Mouse (Mus musculus): ENCODE results near the gene Trpv1. TPM values are rescaled to one million over a fixed set of nuclear protein-coding genes. Genes with fewer than 3 reads are reported as not detected.

Gene Trpv1
- polyA plus RNA-seq, 1 experiment from 2014 or later: 0.21 TPM

DNA sequence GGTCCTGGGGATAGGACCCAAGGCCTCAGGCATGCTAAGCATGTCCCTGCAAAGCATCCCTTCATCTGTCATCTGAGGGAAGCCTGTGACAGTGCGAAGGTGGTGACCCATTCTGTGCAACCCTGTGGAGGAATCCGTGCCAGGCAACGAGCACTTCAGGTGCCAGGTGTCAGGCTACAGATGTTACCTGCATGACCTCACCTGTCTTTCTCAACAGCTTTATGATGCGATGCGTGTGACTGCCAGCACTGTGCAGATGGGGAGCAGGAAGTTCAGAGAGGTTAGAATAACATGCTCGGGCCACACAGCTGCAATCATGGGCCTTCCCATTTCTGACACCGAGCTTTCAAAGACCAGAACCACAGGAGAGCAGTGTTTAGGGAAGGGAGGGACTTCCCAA lies 28.9 kb upstream of the Trpv1 start:
- no peaks in the 10 kb centered on the region for H3K36me3 ChIP-seq (replicated peaks)
- H3K4me3 ChIP-seq: no peak overlapping the region
- 86% methylated on average over 7 of the region's 7 CpGs for WGBS
- H3K27me3 ChIP-seq (replicated peaks): no peaks in the 10 kb centered on the region
- H3K9ac ChIP-seq: no peak overlapping the region
- H3K9me3 ChIP-seq: no peaks in the 10 kb centered on the region
- H3K27ac ChIP-seq: no peak overlapping the region
- no peak for ATAC-seq (replicated peaks)
- no peaks in the 10 kb centered on the region for H3K4me1 ChIP-seq
- H3K4me2 ChIP-seq: no peak overlapping the region

DNA sequence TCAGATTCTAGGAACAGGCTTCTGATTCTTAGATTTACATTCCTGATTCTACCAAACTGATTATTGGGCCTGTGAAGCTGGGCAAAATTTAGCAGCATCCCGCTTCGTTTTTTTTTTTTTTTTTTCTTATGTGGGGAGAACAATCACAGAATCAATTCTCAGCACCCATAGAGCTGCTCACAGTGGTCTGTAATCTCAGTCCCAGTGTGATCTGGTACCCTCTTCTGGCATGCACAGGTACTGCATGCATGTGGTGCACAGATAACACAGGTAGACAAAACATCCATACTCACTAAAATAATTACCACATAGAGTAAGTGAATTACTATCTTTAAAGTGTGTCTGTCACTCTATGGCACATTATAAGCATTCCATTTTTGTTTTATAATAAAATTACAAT lies 26.5 kb upstream of the Trpv1 start:
- Histone ChIP-seq H3K27me3 (replicated peaks) (no peaks in the 10 kb centered on the region), H3K9ac (no peak overlapping the region), H3K36me3 (replicated peaks) (no peaks in the 10 kb centered on the region), H3K4me2 (no peak overlapping the region), H3K27ac (no peak overlapping the region), H3K4me1 (no peaks in the 10 kb centered on the region), H3K4me3 (no peak overlapping the region), H3K9me3 (no peaks in the 10 kb centered on the region)
- ATAC-seq (replicated peaks): no peak
- WGBS: 85% methylated on average over 2 of the region's 2 CpGs

DNA sequence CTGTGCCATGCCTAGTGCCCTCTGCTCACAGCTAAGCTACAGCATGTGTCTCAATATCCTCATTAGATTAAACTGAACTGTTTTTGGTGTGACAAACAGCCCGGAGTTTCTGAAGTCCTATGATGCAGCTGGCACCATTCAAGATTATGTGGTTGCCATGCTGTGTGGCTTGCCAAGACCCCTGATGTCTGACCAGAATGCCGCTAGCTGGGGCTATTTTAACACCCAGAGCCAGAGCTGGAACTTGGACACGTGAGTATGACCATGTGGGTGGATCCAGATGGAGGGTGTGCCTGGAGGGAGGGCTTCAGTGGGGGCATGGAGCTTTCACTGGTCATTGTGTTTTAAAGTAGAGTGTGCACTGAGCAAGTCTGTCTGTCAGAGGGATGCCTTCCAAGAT lies 20.1 kb upstream of the Trpv1 start:
- Histone ChIP-seq H3K9ac (no peak overlapping the region), H3K4me1 (no peaks in the 10 kb centered on the region), H3K27me3 (replicated peaks) (no peaks in the 10 kb centered on the region), H3K4me3 (no peak overlapping the region), H3K36me3 (replicated peaks) (no peaks in the 10 kb centered on the region), H3K27ac (no peak overlapping the region), H3K4me2 (no peak overlapping the region), H3K9me3 (no peaks in the 10 kb centered on the region)
- ATAC-seq (replicated peaks): no peak
- WGBS: 85% methylated on average over 3 of the region's 3 CpGs

DNA sequence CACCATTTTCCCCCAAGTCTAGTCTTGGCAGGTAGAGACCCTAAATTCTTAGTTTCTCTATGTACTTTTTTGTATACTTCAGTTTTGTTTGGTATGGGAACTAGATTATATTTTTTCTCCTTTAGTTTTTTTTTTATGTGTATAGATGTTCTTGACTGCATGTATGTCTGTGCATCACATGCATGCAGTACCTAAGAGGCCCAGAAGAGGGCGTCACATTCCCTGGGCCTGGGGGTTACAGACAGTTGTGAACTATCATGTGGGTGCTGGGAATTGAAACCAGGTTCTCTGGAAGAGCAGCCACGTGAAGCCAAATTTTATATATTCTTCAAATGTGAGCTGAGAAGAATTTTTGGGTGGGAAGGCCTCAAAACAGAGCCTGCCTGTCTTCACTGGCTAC lies 14.4 kb upstream of the Trpv1 start:
- Histone ChIP-seq H3K9ac (no peak overlapping the region), H3K9me3 (no peaks in the 10 kb centered on the region), H3K4me2 (no peak overlapping the region), H3K36me3 (replicated peaks) (no peaks in the 10 kb centered on the region), H3K27me3 (replicated peaks) (no peaks in the 10 kb centered on the region), H3K27ac (no peak overlapping the region), H3K4me3 (no peak overlapping the region), H3K4me1 (no peaks in the 10 kb centered on the region)
- WGBS: 60% methylated on average over 2 of the region's 2 CpGs
- ATAC-seq (replicated peaks): no peak

DNA sequence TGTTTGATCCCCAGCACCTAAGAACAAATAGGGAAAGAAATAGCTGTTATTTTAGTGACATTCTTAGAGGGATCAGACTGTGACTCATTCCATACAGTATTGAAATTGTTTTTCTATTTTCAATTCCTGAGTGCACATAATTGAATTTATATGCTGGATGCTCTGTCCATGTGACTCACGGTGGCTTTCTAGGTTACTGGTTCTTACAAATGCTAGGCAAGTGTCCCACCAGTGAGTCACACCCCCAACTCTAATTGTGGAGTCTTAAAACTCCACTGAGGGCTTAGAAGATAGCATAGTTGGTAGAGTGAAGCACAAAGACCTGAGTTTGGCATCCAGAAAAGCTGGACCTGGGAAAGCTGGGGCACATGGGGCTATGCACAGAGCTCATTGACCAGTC lies 13.4 kb upstream of the Trpv1 start:
- ATAC-seq (replicated peaks): no peak
- WGBS: 84% methylated on average over 1 of the region's 1 CpGs
- no peak overlapping the region for H3K4me3 ChIP-seq
- no peaks in the 10 kb centered on the region for H3K9me3 ChIP-seq
- H3K36me3 ChIP-seq (replicated peaks): no peaks in the 10 kb centered on the region
- H3K27me3 ChIP-seq (replicated peaks): no peaks in the 10 kb centered on the region
- no peak overlapping the region for H3K27ac ChIP-seq
- H3K4me2 ChIP-seq: no peak overlapping the region
- H3K4me1 ChIP-seq: no peaks in the 10 kb centered on the region
- no peak overlapping the region for H3K9ac ChIP-seq

DNA sequence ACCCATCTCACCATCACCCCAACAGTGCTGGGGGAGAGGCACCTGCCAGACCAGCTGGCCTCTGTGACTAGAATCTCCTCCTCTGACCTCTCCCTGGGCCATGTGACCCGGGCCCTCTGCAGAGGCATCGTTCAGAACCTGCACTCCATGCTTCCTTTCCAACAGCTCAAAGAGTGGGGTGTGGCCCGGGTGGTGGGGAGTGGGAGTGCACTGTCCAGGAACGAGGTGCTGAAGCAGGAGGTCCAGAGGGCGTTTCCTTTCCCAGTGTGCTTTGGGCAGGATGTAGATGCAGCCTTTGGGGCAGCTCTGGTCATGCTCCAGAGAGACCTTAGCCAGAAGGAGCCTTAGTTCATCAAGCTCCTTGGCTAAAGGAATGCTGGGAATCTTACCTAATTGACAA lies 11.2 kb upstream of the Trpv1 start:
- no peaks in the 10 kb centered on the region for H3K4me1 ChIP-seq
- H3K36me3 ChIP-seq (replicated peaks): no peaks in the 10 kb centered on the region
- ATAC-seq (replicated peaks): no peak
- 54% methylated on average over 5 of the region's 5 CpGs for WGBS
- H3K4me2 ChIP-seq: no peak overlapping the region
- no peak overlapping the region for H3K4me3 ChIP-seq
- H3K9ac ChIP-seq: no peak overlapping the region
- H3K27me3 ChIP-seq (replicated peaks): no peaks in the 10 kb centered on the region
- H3K27ac ChIP-seq: no peak overlapping the region
- H3K9me3 ChIP-seq: no peaks in the 10 kb centered on the region

DNA sequence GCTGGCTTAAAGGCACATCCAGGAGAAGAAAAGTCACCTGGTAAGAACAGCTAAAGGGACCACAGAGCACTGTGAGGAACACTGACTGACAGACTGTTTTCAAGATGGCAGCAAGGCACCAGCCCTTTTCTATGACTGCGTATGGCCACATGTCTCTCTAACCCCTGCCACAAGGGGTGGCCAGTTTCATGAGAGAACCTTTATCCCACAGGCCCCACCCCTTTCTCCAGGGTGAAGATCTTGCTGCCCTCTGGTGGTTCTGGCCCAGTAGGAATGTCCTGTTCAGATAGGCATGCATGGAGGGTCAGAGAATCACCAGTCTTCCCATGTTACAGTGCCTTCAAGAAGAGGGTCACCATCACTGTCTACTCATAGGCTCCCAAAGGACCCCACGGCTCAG lies 10.1 kb upstream of the Trpv1 start:
- Histone ChIP-seq H3K9me3 (no peaks in the 10 kb centered on the region), H3K4me3 (no peak overlapping the region), H3K36me3 (replicated peaks) (no peaks in the 10 kb centered on the region), H3K4me2 (no peak overlapping the region), H3K9ac (no peak overlapping the region), H3K27ac (no peak overlapping the region), H3K4me1 (no peaks in the 10 kb centered on the region), H3K27me3 (replicated peaks) (no peaks in the 10 kb centered on the region)
- WGBS: 74% methylated on average over 2 of the region's 2 CpGs
- no peak for ATAC-seq (replicated peaks)

DNA sequence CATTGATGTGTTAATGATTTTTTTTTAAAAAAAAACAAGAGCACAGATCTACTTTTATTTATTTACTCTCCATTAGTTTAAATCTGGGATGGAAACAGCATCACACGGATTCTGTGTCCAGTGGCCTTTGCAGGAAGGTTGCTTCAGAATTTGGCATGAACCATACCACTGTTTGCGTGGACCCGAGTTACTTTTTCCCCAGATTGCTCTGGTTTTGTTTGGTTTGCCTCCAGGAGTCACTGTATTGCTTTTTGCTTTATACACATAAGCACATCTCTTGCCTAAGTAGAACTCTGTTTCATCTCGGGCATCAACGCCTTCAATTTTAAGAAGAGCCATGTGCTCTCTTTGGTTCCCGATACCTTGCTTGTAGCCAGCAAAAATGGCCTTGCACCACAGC lies 8.2 kb upstream of the Trpv1 start:
- Histone ChIP-seq H3K9ac (no peak overlapping the region), H3K36me3 (replicated peaks) (no peaks in the 10 kb centered on the region), H3K4me3 (no peak overlapping the region), H3K27me3 (replicated peaks) (no peaks in the 10 kb centered on the region), H3K4me2 (no peak overlapping the region), H3K27ac (no peak overlapping the region), H3K4me1 (no peaks in the 10 kb centered on the region), H3K9me3 (no peaks in the 10 kb centered on the region)
- WGBS: 91% methylated on average over 6 of the region's 6 CpGs
- ATAC-seq (replicated peaks): no peak

DNA sequence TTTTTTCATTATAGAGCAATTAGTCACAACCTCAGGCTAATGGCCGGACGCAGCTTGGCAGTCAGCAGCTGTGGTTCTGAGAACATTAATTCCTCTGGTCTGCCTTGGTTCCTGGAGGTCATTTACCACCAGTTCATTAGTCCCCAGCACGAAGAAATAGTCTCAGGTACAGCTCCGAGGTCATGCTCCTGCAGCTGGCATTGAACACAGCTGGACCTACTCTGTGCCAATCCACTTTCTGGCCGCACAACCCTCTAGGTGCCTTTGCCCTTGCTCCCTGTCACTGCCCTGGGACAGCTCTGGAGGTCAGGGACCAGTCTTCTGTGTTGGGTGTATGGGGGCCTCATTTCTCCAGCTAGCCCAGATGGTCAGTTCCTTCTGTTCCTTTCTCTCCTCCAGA lies 5.2 kb upstream of the Trpv1 start:
- 78% methylated on average over 5 of the region's 5 CpGs for WGBS
- no peak for ATAC-seq (replicated peaks)

DNA sequence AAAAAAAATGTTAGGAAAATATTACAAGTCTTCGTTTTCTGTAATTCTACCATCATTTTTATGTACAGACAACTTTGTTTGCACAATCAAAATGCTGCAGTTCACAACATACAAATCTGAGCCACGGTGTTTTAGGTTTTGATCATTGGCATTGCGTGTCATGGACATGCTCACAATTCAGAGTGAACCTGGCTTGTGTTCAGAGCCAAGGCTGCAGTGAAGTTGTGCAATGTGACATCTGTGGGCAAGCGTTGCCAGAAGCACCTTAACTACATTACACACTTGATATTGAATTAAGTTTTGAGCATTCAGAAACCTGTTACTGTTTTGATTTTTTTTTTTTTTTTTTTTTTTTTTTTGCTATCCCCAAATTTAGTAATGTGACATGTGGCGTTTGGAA lies 4.0 kb upstream of the Trpv1 start:
- 89% methylated on average over 5 of the region's 5 CpGs for WGBS
- H3K27me3 ChIP-seq (replicated peaks): no peaks in the 10 kb centered on the region
- no peak overlapping the region for H3K9ac ChIP-seq
- no peaks in the 10 kb centered on the region for H3K9me3 ChIP-seq
- H3K4me3 ChIP-seq: no peak overlapping the region
- H3K36me3 ChIP-seq (replicated peaks): no peaks in the 10 kb centered on the region
- no peaks in the 10 kb centered on the region for H3K4me1 ChIP-seq
- H3K27ac ChIP-seq: no peak overlapping the region
- no peak overlapping the region for H3K4me2 ChIP-seq
- no peak for ATAC-seq (replicated peaks)

More for the DNA sequence above, 5.2 kb upstream of the Trpv1 start:
- Histone ChIP-seq H3K4me3 (no peak overlapping the region), H3K4me2 (no peak overlapping the region), H3K27ac (no peak overlapping the region), H3K9me3 (no peaks in the 10 kb centered on the region), H3K27me3 (replicated peaks) (no peaks in the 10 kb centered on the region), H3K4me1 (no peaks in the 10 kb centered on the region), H3K36me3 (replicated peaks) (no peaks in the 10 kb centered on the region), H3K9ac (no peak overlapping the region)

DNA sequence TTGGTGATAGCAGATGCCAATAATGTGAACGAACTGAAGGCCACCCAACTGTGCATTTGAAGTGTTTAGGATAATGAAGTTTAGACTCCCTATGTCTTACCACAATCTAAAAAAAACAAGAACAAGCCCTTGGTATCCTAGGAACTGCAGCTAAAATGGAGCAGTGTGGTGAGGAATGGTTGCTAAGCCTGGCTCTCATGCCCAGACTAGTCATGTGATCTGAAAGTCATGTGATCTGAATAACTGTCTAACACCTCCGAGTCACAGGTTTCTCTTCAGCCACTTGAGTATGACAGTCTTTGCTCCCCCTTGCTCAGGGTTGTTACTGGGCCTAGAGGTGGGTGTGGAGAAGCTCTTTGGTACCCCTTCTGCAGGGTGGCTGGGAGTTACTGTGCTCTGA lies 1.6 kb upstream of the Trpv1 start:
- no peaks in the 10 kb centered on the region for H3K36me3 ChIP-seq (replicated peaks)
- H3K4me1 ChIP-seq: no peaks in the 10 kb centered on the region
- H3K9me3 ChIP-seq: no peaks in the 10 kb centered on the region
- no peak overlapping the region for H3K9ac ChIP-seq
- H3K4me2 ChIP-seq: no peak overlapping the region
- WGBS: 59% methylated on average over 2 of the region's 2 CpGs
- H3K27me3 ChIP-seq (replicated peaks): no peaks in the 10 kb centered on the region
- no peak for ATAC-seq (replicated peaks)
- no peak overlapping the region for H3K4me3 ChIP-seq
- H3K27ac ChIP-seq: no peak overlapping the region

DNA sequence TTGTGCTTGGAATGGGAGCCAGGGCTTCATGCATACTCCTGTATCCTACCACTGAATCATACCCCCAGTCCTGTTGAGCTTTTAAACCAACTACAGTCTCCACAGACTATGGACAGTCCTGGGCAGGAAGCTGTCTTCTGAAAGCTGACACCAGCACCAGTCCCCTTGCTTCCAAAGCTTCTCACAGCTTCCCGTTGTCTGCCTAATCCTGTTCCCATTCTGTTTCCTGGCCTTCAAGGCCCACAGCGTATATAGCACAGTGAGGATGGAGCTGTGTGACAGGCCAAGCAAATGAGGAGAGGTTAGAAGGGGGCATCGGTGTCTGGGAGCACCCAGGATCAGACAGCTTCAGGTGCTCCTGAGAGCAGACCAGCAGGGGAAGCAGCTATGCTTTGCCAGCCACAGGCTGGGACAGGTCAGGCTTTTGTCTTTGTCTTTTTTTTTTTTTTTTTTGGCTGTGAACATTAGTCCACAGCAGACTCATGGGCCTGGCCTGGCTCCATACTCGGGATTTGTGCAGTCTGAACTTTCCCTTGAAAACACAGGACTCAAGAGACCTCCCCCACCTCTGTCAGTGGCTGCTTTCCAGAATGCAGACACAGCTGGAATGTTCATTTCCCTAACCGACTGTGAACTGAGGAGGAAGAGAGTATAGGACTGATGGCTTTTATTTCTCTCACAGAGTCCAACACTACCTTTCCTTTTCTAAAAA lies 2.1 kb downstream of the Trpv1 start:
- ATAC-seq (replicated peaks): no peak
- Histone ChIP-seq H3K9ac (no peak overlapping the region), H3K36me3 (replicated peaks) (no peaks in the 10 kb centered on the region), H3K27ac (no peak overlapping the region), H3K9me3 (no peaks in the 10 kb centered on the region), H3K4me2 (no peak overlapping the region), H3K4me3 (no peak overlapping the region), H3K4me1 (no peaks in the 10 kb centered on the region), H3K27me3 (replicated peaks) (no peaks in the 10 kb centered on the region)
- WGBS: 37% methylated on average over 5 of the region's 5 CpGs

DNA sequence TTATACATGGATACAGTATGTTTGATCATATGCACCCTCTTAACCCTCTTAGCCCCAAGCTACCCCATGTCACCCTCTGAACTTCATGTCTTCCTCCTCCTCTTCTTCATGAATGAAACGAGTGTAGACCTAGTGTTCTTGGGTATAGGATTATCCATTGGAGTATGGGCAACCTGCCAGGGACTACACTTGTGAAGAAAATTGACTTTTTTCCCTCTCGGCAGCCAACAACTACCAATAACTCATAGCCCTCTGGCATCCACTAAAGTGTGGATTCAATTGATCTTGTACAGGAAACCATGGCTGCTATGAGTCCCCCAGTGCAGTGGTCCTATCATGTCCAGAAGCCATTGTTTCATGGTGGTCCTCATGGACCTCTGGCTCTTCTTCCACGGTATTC lies 2.6 kb downstream of the Trpv1 start:
- no peaks in the 10 kb centered on the region for H3K36me3 ChIP-seq (replicated peaks)
- H3K4me1 ChIP-seq: no peaks in the 10 kb centered on the region
- no peak overlapping the region for H3K4me2 ChIP-seq
- H3K27me3 ChIP-seq (replicated peaks): no peaks in the 10 kb centered on the region
- no peak overlapping the region for H3K9ac ChIP-seq
- no peak overlapping the region for H3K4me3 ChIP-seq
- no peak overlapping the region for H3K27ac ChIP-seq
- ATAC-seq (replicated peaks): no peak
- 77% methylated on average over 3 of the region's 3 CpGs for WGBS
- H3K9me3 ChIP-seq: no peaks in the 10 kb centered on the region
